12 mouse cellular contexts compared by ENCODE assay signal in the genomic region with DNA sequence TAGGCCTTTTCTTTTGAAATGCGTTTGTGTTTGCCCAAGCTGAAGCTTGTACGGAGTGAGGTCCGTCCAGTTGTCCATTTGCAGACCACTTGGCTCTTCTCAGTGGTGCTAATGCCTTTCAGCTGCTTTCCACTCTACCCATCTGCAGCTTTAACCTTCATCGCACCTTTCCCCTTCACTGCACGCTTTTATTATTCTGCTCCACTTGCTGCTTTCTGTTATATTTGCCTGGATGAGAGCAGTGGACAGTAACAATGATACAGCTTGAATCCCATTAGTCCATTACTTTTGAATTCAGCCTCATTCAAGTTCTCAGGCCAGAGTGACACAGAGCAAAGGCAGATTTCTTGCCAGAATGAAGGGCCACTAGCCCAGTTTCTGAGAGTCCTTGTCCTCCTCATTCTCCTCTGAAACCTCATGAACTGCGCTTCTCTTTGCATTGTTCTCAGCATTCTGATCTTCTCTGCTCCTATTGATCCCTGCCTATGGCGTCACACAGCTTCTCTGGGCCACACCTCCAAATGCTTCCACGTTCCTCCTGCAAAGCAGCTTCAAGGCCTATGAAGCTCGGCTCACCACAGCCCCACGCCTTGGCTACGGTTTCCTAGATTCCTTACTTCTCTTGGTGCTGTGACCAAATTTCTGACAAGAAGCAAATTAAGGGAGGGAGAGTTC. TPM values are rescaled to one million over a fixed set of nuclear protein-coding genes. Genes with fewer than 3 reads are reported as not detected.
A peak's percentile ranks its signal among the peaks of the same experiment; 100 is the strongest.
DNase-seq lines count a peak whose midpoint lies in the region; ATAC-seq lines count a peak whose summit lies in the region.
"Had no signal": no experiment of that assay in that cellular context is flagged by ENCODE, and none has a peak within 500 bp of the region (broad histone marks: within the 10 kb centered on the region; RNA-seq: fewer than 3 reads in every experiment).

No protein-coding gene starts in this region.

- no peaks in the 10 kb centered on the region for H3K9me3 ChIP-seq in forebrain, embryonic 14.5 days (replicated peaks; ENCODE audit: control insufficient read depth, low read length)
- H3K9me3 ChIP-seq: megakaryocyte, embryonic 14.5 days had no signal

- H3K4me2 ChIP-seq in forebrain, embryonic 14.5 days (ENCODE audit: low read length) = no peak overlapping the region

- no peaks in the 10 kb centered on the region for H3K27me3 ChIP-seq in forebrain, embryonic 14.5 days (replicated peaks; ENCODE audit: control insufficient read depth, insufficient read depth, low read length)

- H3K36me3 ChIP-seq in forebrain, embryonic 14.5 days (ENCODE audit: control insufficient read depth, insufficient read depth, low read length) = no peaks in the 10 kb centered on the region

- WGBS in forebrain, embryonic 14.5 days = 25% methylated on average over 11 of the region's 11 CpGs

- no peak overlapping the region for H3K4me3 ChIP-seq in forebrain, embryonic 14.5 days (ENCODE audit: low read depth, low read length)
- H3K4me3 ChIP-seq: megakaryocyte, embryonic 14.5 days had no signal

- no peaks in the 10 kb centered on the region for H3K4me1 ChIP-seq in forebrain, embryonic 14.5 days (ENCODE audit: control insufficient read depth, insufficient read depth, low read length)
- H3K4me1 ChIP-seq: megakaryocyte, embryonic 14.5 days had no signal

- intact Hi-C loops in left cerebral cortex, postnatal 4 days (cut with DNase I) = no loop called here
- intact Hi-C loops in left cerebral cortex, postnatal 25 days (cut with DNase I) = no loop called here

- H3K9ac ChIP-seq in forebrain, embryonic 14.5 days (ENCODE audit: low read length) = no peak overlapping the region

- DNase-seq in left cerebral cortex, postnatal 4 days = peak; percentile 1
- DNase-seq in left cerebral cortex, postnatal 25 days (ENCODE audit: low spot score in 2 of 2) = no peak
- DNase-seq in cerebellum, postnatal 25 days = peak; percentile 23 to 29
- DNase-seq in forebrain, embryonic 14.5 days (ENCODE audit: low spot score) = peak; percentile 13
- DNase-seq in retina, embryonic 14.5 days (ENCODE audit: low spot score) = peak; percentile 87
- DNase-seq in urinary bladder, postnatal 14 days (ENCODE audit: low spot score) = no peak
- DNase-seq in thymus, postnatal 14 days = no peak
- DNase-seq in lung, postnatal 4 days = no peak
- DNase-seq: heart, postnatal 4 days; layer of hippocampus, postnatal 36 days; spleen, adult 18-20 months had no signal

- ATAC-seq in forebrain, embryonic 14.5 days = 0 out of 2 replicates have a peak, but pooled peaks have one; percentile 15

- H3K27ac ChIP-seq in forebrain, embryonic 14.5 days (ENCODE audit: low read depth, low read length) = no peak overlapping the region

RNA-seq across cellular contexts. Expression of gene Krba1, which starts 28.9 kb away (rescaled TPM):
- 10 to 100 TPM; 53.5 to 62.2 TPM for total RNA-seq in left cerebral cortex, postnatal 4 days (2021)
- total RNA-seq in left cerebral cortex, postnatal 25 days (2021) = 10 to 100 TPM; 42.6 to 44.2 TPM
- 17.1 and 25.0 TPM in 2 replicates for polyA plus RNA-seq in forebrain, embryonic 14.5 days (2014; fragmentation: Nextera tagmentation; extraction: Ambion mirVana)

Comparison
In these comparisons a context has a peak if more than half of its experiments do, and no peak if none do; other contexts are left out.
1. DNase-seq: peak in left cerebral cortex, postnatal 4 days (single experiment), cerebellum, postnatal 25 days (2 of 2), forebrain, embryonic 14.5 days (single experiment) and retina, embryonic 14.5 days (single experiment); none in left cerebral cortex, postnatal 25 days (0 of 2), urinary bladder, postnatal 14 days (single experiment), thymus, postnatal 14 days (single experiment) and lung, postnatal 4 days (0 of 2).